Mouse (Mus musculus) kidney, embryonic 16.5 days (tissue): Measurements from ENCODE around the gene Lpcat4. TPM values are rescaled to one million over a fixed set of nuclear protein-coding genes. Genes with fewer than 3 reads are reported as not detected.

Experiments
- ATAC-seq: fragments of 200-750 bp; cut with Nextera tagmentation; 2 replicates; pipeline ENCODE4 v1.8.0; 2017; ENCODE audit warnings: moderate TSS enrichment; ENCODE audit not compliant: low FRiP score, low TSS enrichment
- H3K27ac ChIP-seq: fragments of 300-500 bp; sonication (generic); 2 replicates; pipeline ENCODE4 v1.5.1; 2014; ENCODE audit warnings: low read length
- H3K27me3 ChIP-seq: fragments of 300-500 bp; sonication (generic); 2 replicates; pipeline ENCODE4 v1.6.1; 2014; ENCODE audit warnings: low read length, control low read depth, mixed read lengths; ENCODE audit not compliant: insufficient read depth
- H3K36me3 ChIP-seq: fragments of 300-500 bp; sonication (generic); 2 replicates; pipeline ENCODE4 v1.6.1; 2014; ENCODE audit warnings: low read length, control low read depth, mixed read lengths; ENCODE audit not compliant: insufficient read depth
- H3K4me1 ChIP-seq: fragments of 300-500 bp; sonication (generic); 2 replicates; pipeline ENCODE4 v1.6.1; 2014; ENCODE audit warnings: low read length, control low read depth, mixed read lengths; ENCODE audit not compliant: insufficient read depth
- H3K4me2 ChIP-seq: fragments of 300-500 bp; sonication (generic); replicated peaks from 2 replicates; pipeline ENCODE4 v1.6.1; 2014; ENCODE audit warnings: low read depth, low read length
- H3K4me3 ChIP-seq: fragments of 300-500 bp; sonication (generic); 2 replicates; pipeline ENCODE4 v1.5.1; 2014; ENCODE audit warnings: mild to moderate bottlenecking, low read length
- H3K9ac ChIP-seq: fragments of 300-500 bp; sonication (generic); replicated peaks from 2 replicates; pipeline ENCODE4 v1.6.1; 2014; ENCODE audit warnings: low read length
- H3K9me3 ChIP-seq: fragments of 300-500 bp; sonication (generic); 2 replicates; pipeline ENCODE4 v1.6.1; 2016; ENCODE audit warnings: low read length, control low read depth
- WGBS: fragments of 180-500 bp; shearing (Covaris S2); extraction: QIAGEN DNeasy Blood & Tissue Kit; methylation state at CpG from one replicate; pipeline ENCODE4 v1.1.7; 2014; 5-methylcytosine and 5-hydroxymethylcytosine counted together
- polyA plus RNA-seq: library from polyadenylated mRNA; unstranded; fragments of >200 nt; fragmentation: Nextera tagmentation; extraction: Ambion mirVana; gene quantifications from 2 replicates; pipeline ENCODE4 v1.2.1, GENCODE M21; 2015

The Lpcat4 gene
- polyA plus RNA-seq, result 28.0 and 30.0 TPM in 2 replicates

GRCm38 (mm10) chr2:112239212-112239934 lies at the start of gene Lpcat4:
Gene Lpcat4 (plus strand): TSS chr2:112239468.
- Histone ChIP-seq H3K4me1 (peaks cover 34% of the 10 kb centered on the region), H3K9ac (peak within 1 kb of the TSS; percentile 87), H3K4me2 (peak within 1 kb of the TSS; percentile 96), H3K27ac (peak within 1 kb of the TSS; percentile 94), H3K36me3 (peaks cover 3% of the 10 kb centered on the region; the same call in 1 of the 2 replicates), H3K9me3 (no peaks in the 10 kb centered on the region), H3K27me3 (no peaks in the 10 kb centered on the region), H3K4me3 (peak within 1 kb of the TSS; percentile 83)
- under 1% methylated on average over 65 of the region's 94 CpGs for WGBS
- ATAC-seq, result peak; percentile 92

- Histone ChIP-seq H3K36me3 (no peaks in the 10 kb centered on the region), H3K27me3 (no peaks in the 10 kb centered on the region), H3K9ac (no peak overlapping the region), H3K4me3 (no peak overlapping the region), H3K4me2 (no peak overlapping the region), H3K9me3 (no peaks in the 10 kb centered on the region), H3K4me1 (no peaks in the 10 kb centered on the region), H3K27ac (no peak overlapping the region)
- no peak; the same call in 1 of the 2 replicates for ATAC-seq
- WGBS, result 0% methylated on average over 2 of the region's 2 CpGs
Measured at GRCm38 (mm10) chr2:112196859-112197258, 42.4 kb upstream of the Lpcat4 start.

GRCm38 (mm10) chr2:112203056-112203455 lies 36.2 kb upstream of the Lpcat4 start:
- no peak overlapping the region for H3K9ac ChIP-seq
- no peak overlapping the region for H3K4me2 ChIP-seq
- H3K4me1 ChIP-seq, result no peaks in the 10 kb centered on the region
- 65% methylated on average over 6 of the region's 6 CpGs for WGBS
- H3K9me3 ChIP-seq, result no peaks in the 10 kb centered on the region
- H3K27me3 ChIP-seq, result no peaks in the 10 kb centered on the region
- H3K4me3 ChIP-seq, result no peak overlapping the region
- ATAC-seq, result no peak
- no peak overlapping the region for H3K27ac ChIP-seq
- H3K36me3 ChIP-seq, result no peaks in the 10 kb centered on the region

GRCm38 (mm10) chr2:112210142-112210541 lies 29.1 kb upstream of the Lpcat4 start:
- Histone ChIP-seq H3K4me3 (no peak overlapping the region), H3K4me1 (no peaks in the 10 kb centered on the region), H3K27me3 (no peaks in the 10 kb centered on the region), H3K9ac (no peak overlapping the region), H3K9me3 (no peaks in the 10 kb centered on the region), H3K27ac (no peak overlapping the region), H3K4me2 (no peak overlapping the region), H3K36me3 (no peaks in the 10 kb centered on the region)
- 81% methylated on average over 6 of the region's 6 CpGs for WGBS
- ATAC-seq, result no peak

GRCm38 (mm10) chr2:112210699-112211098 lies 28.6 kb upstream of the Lpcat4 start:
- no peak overlapping the region for H3K4me2 ChIP-seq
- H3K9me3 ChIP-seq, result no peaks in the 10 kb centered on the region
- H3K4me1 ChIP-seq, result no peaks in the 10 kb centered on the region
- H3K9ac ChIP-seq, result no peak overlapping the region
- H3K4me3 ChIP-seq, result no peak overlapping the region
- no peaks in the 10 kb centered on the region for H3K27me3 ChIP-seq
- 91% methylated on average over 2 of the region's 2 CpGs for WGBS
- no peak overlapping the region for H3K27ac ChIP-seq
- no peak for ATAC-seq
- H3K36me3 ChIP-seq, result no peaks in the 10 kb centered on the region

- no peak overlapping the region for H3K4me3 ChIP-seq
- peak; percentile 74; the same call in 1 of the 2 replicates for ATAC-seq
- H3K27ac ChIP-seq, result no peak overlapping the region
- H3K9me3 ChIP-seq, result no peaks in the 10 kb centered on the region
- H3K4me2 ChIP-seq, result no peak overlapping the region
- no peaks in the 10 kb centered on the region for H3K27me3 ChIP-seq
- no peaks in the 10 kb centered on the region for H3K4me1 ChIP-seq
- 0% methylated on average over 1 of the region's 1 CpGs for WGBS
- H3K36me3 ChIP-seq, result no peaks in the 10 kb centered on the region
- no peak overlapping the region for H3K9ac ChIP-seq
Measured at GRCm38 (mm10) chr2:112215977-112216376, 23.3 kb upstream of the Lpcat4 start.

GRCm38 (mm10) chr2:112217614-112218013 lies 21.7 kb upstream of the Lpcat4 start:
- no peaks in the 10 kb centered on the region for H3K36me3 ChIP-seq
- H3K27me3 ChIP-seq, result no peaks in the 10 kb centered on the region
- no peak for ATAC-seq
- no peak overlapping the region for H3K4me2 ChIP-seq
- no peaks in the 10 kb centered on the region for H3K9me3 ChIP-seq
- H3K27ac ChIP-seq, result no peak overlapping the region
- H3K9ac ChIP-seq, result no peak overlapping the region
- 80% methylated on average over 6 of the region's 6 CpGs for WGBS
- H3K4me1 ChIP-seq, result no peaks in the 10 kb centered on the region
- no peak overlapping the region for H3K4me3 ChIP-seq

GRCm38 (mm10) chr2:112220880-112221279 lies 18.4 kb upstream of the Lpcat4 start:
- no peaks in the 10 kb centered on the region for H3K9me3 ChIP-seq
- WGBS, result 85% methylated on average over 5 of the region's 5 CpGs

GRCm38 (mm10) chr2:112222607-112223006 lies 16.7 kb upstream of the Lpcat4 start:
- Histone ChIP-seq H3K36me3 (no peaks in the 10 kb centered on the region), H3K27ac (no peak overlapping the region), H3K4me2 (no peak overlapping the region), H3K9ac (no peak overlapping the region), H3K9me3 (no peaks in the 10 kb centered on the region), H3K4me3 (no peak overlapping the region), H3K27me3 (no peaks in the 10 kb centered on the region), H3K4me1 (no peaks in the 10 kb centered on the region)
- WGBS, result 78% methylated on average over 5 of the region's 5 CpGs
- ATAC-seq, result no peak

More at GRCm38 (mm10) chr2:112220880-112221279, 18.4 kb upstream of the Lpcat4 start:
- H3K4me3 ChIP-seq, result no peak overlapping the region
- H3K27me3 ChIP-seq, result no peaks in the 10 kb centered on the region
- H3K9ac ChIP-seq, result no peak overlapping the region
- no peak overlapping the region for H3K27ac ChIP-seq
- no peaks in the 10 kb centered on the region for H3K4me1 ChIP-seq
- H3K36me3 ChIP-seq, result no peaks in the 10 kb centered on the region
- ATAC-seq, result no peak
- H3K4me2 ChIP-seq, result no peak overlapping the region

GRCm38 (mm10) chr2:112224356-112224755 lies 14.9 kb upstream of the Lpcat4 start:
- no peaks in the 10 kb centered on the region for H3K4me1 ChIP-seq
- no peak for ATAC-seq
- 54% methylated on average over 4 of the region's 4 CpGs for WGBS
- no peak overlapping the region for H3K27ac ChIP-seq
- no peaks in the 10 kb centered on the region for H3K36me3 ChIP-seq
- no peak overlapping the region for H3K9ac ChIP-seq
- no peak overlapping the region for H3K4me3 ChIP-seq
- no peaks in the 10 kb centered on the region for H3K9me3 ChIP-seq
- H3K27me3 ChIP-seq, result no peaks in the 10 kb centered on the region
- no peak overlapping the region for H3K4me2 ChIP-seq
